Comparison of ENCODE assay signal across 27 mouse cellular contexts in genomic region chr16:20936722-20937121, GRCm38 (mm10).
A peak's percentile ranks its signal among the peaks of the same experiment; 100 is the strongest.
DNase-seq lines count a peak whose midpoint lies in the region; ATAC-seq lines count a peak whose summit lies in the region.
"Had no signal": no experiment of that assay in that cellular context is flagged by ENCODE, and none has a peak within 500 bp of the region (broad histone marks: within the 10 kb centered on the region; RNA-seq: fewer than 3 reads in every experiment).

No protein-coding gene starts in this region.

- DNase-seq in embryo, embryonic 10.5 days (ENCODE audit: low spot score) = peak; percentile 50
- no peak for DNase-seq in embryo, embryonic 10 days (ENCODE audit: low spot score)
- DNase-seq in midbrain, embryonic 11.5 days (ENCODE audit: low spot score, missing footprints) = peak; percentile 37
- DNase-seq in embryo, embryonic 11 days = peak; percentile 29
- DNase-seq in forelimb bud, embryonic 11.5 days (ENCODE audit: low read depth, low spot score) = peak; percentile 51
- DNase-seq in hindbrain, embryonic 10.5 days (ENCODE audit: low spot score) = no peak
- no peak for DNase-seq in cerebellum, adult 18-20 months
- DNase-seq: adrenal gland, adult 8-10 months; adrenal gland, postnatal 25 days; cerebellum, adult 11-12 months; cerebellum, adult 9-10 months; cerebellum, postnatal 14 days; gastrocnemius, postnatal 10 days; gastrocnemius, postnatal 36 days; heart, adult 2 months had no signal

- ATAC-seq in midbrain, embryonic 11.5 days (ENCODE audit: low FRiP score) = no peak
- no peak for ATAC-seq in midbrain, embryonic 13.5 days
- ATAC-seq: activated CD4-positive, CD25-positive, alpha-beta regulatory T cell, adult 4 months; forebrain, embryonic 15.5 days; hindbrain, postnatal 0 days; inflammation-experienced regulatory T-cells, adult 6 months had no signal

- 83% methylated on average over 1 of the region's 1 CpGs for WGBS in midbrain, embryonic 11.5 days
- WGBS in midbrain, embryonic 13.5 days = 88% methylated on average over 1 of the region's 1 CpGs
- 84% methylated on average over 1 of the region's 1 CpGs for WGBS in hindbrain, embryonic 10.5 days

- no peak overlapping the region for H3K4me2 ChIP-seq in midbrain, embryonic 11.5 days
- H3K4me2 ChIP-seq in midbrain, embryonic 13.5 days (replicated peaks) = no peak overlapping the region
- H3K4me2 ChIP-seq: embryonic facial prominence, embryonic 13.5 days; forebrain, embryonic 12.5 days; forebrain, embryonic 15.5 days; heart, embryonic 13.5 days; hindbrain, embryonic 14.5 days had no signal

- no peak overlapping the region for H3K9ac ChIP-seq in midbrain, embryonic 11.5 days (ENCODE audit: low read length)
- no peak overlapping the region for H3K9ac ChIP-seq in midbrain, embryonic 13.5 days (replicated peaks)
- H3K9ac ChIP-seq: embryonic facial prominence, embryonic 13.5 days; forebrain, embryonic 12.5 days; forebrain, embryonic 15.5 days; heart, embryonic 13.5 days; hindbrain, embryonic 14.5 days had no signal

- no peak overlapping the region for H3K4me3 ChIP-seq in midbrain, embryonic 11.5 days (ENCODE audit: low read depth, low read length)
- H3K4me3 ChIP-seq in midbrain, embryonic 13.5 days (replicated peaks) = no peak overlapping the region
- no peak overlapping the region for H3K4me3 ChIP-seq in hindbrain, embryonic 10.5 days
- H3K4me3 ChIP-seq: embryonic facial prominence, embryonic 10.5 days; embryonic facial prominence, embryonic 13.5 days; erythroblast, embryonic 14.5 days; forebrain, embryonic 12.5 days; forebrain, embryonic 15.5 days; heart, adult 2 months; heart, embryonic 10.5 days; heart, embryonic 13.5 days had no signal

- H3K4me1 ChIP-seq in midbrain, embryonic 11.5 days (ENCODE audit: control insufficient read depth, insufficient read depth, low read length) = no peaks in the 10 kb centered on the region
- H3K4me1 ChIP-seq in midbrain, embryonic 13.5 days (replicated peaks) = no peaks in the 10 kb centered on the region
- H3K4me1 ChIP-seq in hindbrain, embryonic 10.5 days (replicated peaks) = no peaks in the 10 kb centered on the region
- H3K4me1 ChIP-seq: embryonic facial prominence, embryonic 10.5 days; embryonic facial prominence, embryonic 13.5 days; forebrain, embryonic 12.5 days; forebrain, embryonic 15.5 days; heart, embryonic 10.5 days; heart, embryonic 13.5 days had no signal

- H3K27ac ChIP-seq in midbrain, embryonic 11.5 days (ENCODE audit: low read depth, low read length) = no peak overlapping the region
- no peak overlapping the region for H3K27ac ChIP-seq in midbrain, embryonic 13.5 days
- H3K27ac ChIP-seq in hindbrain, embryonic 10.5 days = no peak overlapping the region
- H3K27ac ChIP-seq: embryonic facial prominence, embryonic 10.5 days; embryonic facial prominence, embryonic 13.5 days; forebrain, embryonic 12.5 days; forebrain, embryonic 15.5 days; heart, adult 2 months; heart, embryonic 10.5 days; heart, embryonic 13.5 days; hindbrain, embryonic 14.5 days; hindbrain, postnatal 0 days had no signal

- no peaks in the 10 kb centered on the region for H3K27me3 ChIP-seq in midbrain, embryonic 11.5 days (ENCODE audit: control insufficient read depth, insufficient read depth, low read length)
- no peaks in the 10 kb centered on the region for H3K27me3 ChIP-seq in midbrain, embryonic 13.5 days
- H3K27me3 ChIP-seq in hindbrain, embryonic 10.5 days (ENCODE audit: insufficient read depth, poor library complexity, severe bottlenecking) = no peaks in the 10 kb centered on the region
- H3K27me3 ChIP-seq: embryonic facial prominence, embryonic 13.5 days; forebrain, embryonic 12.5 days; forebrain, embryonic 15.5 days; heart, embryonic 13.5 days had no signal

- H3K36me3 ChIP-seq in midbrain, embryonic 11.5 days (ENCODE audit: control insufficient read depth, insufficient read depth, low read length) = no peaks in the 10 kb centered on the region
- H3K36me3 ChIP-seq in midbrain, embryonic 13.5 days = no peaks in the 10 kb centered on the region
- no peaks in the 10 kb centered on the region for H3K36me3 ChIP-seq in hindbrain, embryonic 10.5 days
- H3K36me3 ChIP-seq: embryonic facial prominence, embryonic 10.5 days; embryonic facial prominence, embryonic 13.5 days; forebrain, embryonic 12.5 days; forebrain, embryonic 15.5 days; heart, embryonic 10.5 days; heart, embryonic 13.5 days had no signal

- no peaks in the 10 kb centered on the region for H3K9me3 ChIP-seq in midbrain, embryonic 11.5 days (ENCODE audit: control insufficient read depth, low read length)
- H3K9me3 ChIP-seq in midbrain, embryonic 13.5 days = no peaks in the 10 kb centered on the region
- H3K9me3 ChIP-seq in hindbrain, embryonic 10.5 days = no peaks in the 10 kb centered on the region
- H3K9me3 ChIP-seq: embryonic facial prominence, embryonic 10.5 days; embryonic facial prominence, embryonic 13.5 days; forebrain, embryonic 12.5 days; forebrain, embryonic 15.5 days; heart, embryonic 10.5 days; heart, embryonic 13.5 days had no signal

Comparison
In these comparisons a context has a peak if more than half of its experiments do, and no peak if none do; other contexts are left out.
1. DNase-seq: peak in embryo, embryonic 10.5 days (single experiment), midbrain, embryonic 11.5 days (single experiment), embryo, embryonic 11 days (single experiment) and forelimb bud, embryonic 11.5 days (single experiment); none in embryo, embryonic 10 days (single experiment), hindbrain, embryonic 10.5 days (single experiment) and cerebellum, adult 18-20 months (0 of 2).